Mouse (Mus musculus) MEL (cell line): ENCODE results near the gene Ikzf1.
A peak's percentile ranks its signal among the peaks of the same experiment; 100 is the strongest.

ENCODE experiments used
- CTCF ChIP-seq, 3 experiments: IDR thresholded peaks in 2 of 3; conservative IDR thresholded peaks in 1 of 3; 2 replicates each; pipeline ENCODE4 v1.5.1; 2011 to 2012; ENCODE audit warnings: low read length in 3 of 3, low read depth in 2 of 3, mild to moderate bottlenecking in 2 of 3, improper control_type of control experiment in 1 of 3, inconsistent platforms in 1 of 3, mixed read lengths in 1 of 3, moderate library complexity in 1 of 3; ENCODE audit not compliant: control insufficient read depth in 1 of 3, insufficient read depth in 1 of 3, poor library complexity in 1 of 3, severe bottlenecking in 1 of 3
- E2F4 ChIP-seq: IDR thresholded peaks from 2 replicates; pipeline ENCODE4 v1.6.1; 2011; ENCODE audit warnings: low read depth, low read length, improper control_type of control experiment, borderline replicate concordance
- EP300 ChIP-seq, 2 experiments: IDR thresholded peaks; 2 replicates each; pipeline ENCODE4 v1.6.1; 2011; ENCODE audit warnings: improper control_type of control experiment in 2 of 2, low read length in 2 of 2, low read depth in 1 of 2, mild to moderate bottlenecking in 1 of 2
- ETS1 ChIP-seq: IDR thresholded peaks from 2 replicates; pipeline ENCODE4 v1.6.1; 2012; ENCODE audit warnings: low read depth, mild to moderate bottlenecking, inconsistent platforms, low read length, improper control_type of control experiment, moderate library complexity
- GATA1 ChIP-seq: IDR thresholded peaks from 2 replicates; pipeline ENCODE4 v1.6.1; 2011; ENCODE audit warnings: low read depth, low read length, improper control_type of control experiment
- MAFK ChIP-seq: IDR thresholded peaks from 2 replicates; pipeline ENCODE4 v1.6.1; 2011; ENCODE audit warnings: low read depth, mild to moderate bottlenecking, low read length, improper control_type of control experiment, borderline replicate concordance
- MYB ChIP-seq: IDR thresholded peaks from 2 replicates; pipeline ENCODE4 v1.6.1; 2011; ENCODE audit warnings: mild to moderate bottlenecking, low read depth, low read length, improper control_type of control experiment
- NRF1 ChIP-seq: IDR thresholded peaks from 2 replicates; pipeline ENCODE4 v1.6.1; 2014; ENCODE audit warnings: low read depth, mild to moderate bottlenecking, inconsistent platforms, low read length, improper control_type of control experiment, moderate library complexity; ENCODE audit not compliant: poor library complexity, insufficient read depth, severe bottlenecking
- POLR2A ChIP-seq, 2 experiments: IDR thresholded peaks; 2 replicates each; pipeline ENCODE4 v1.6.1; 2011 to 2012; ENCODE audit warnings: low read length in 2 of 2, mild to moderate bottlenecking in 2 of 2, control low read depth in 1 of 2, improper control_type of control experiment in 1 of 2, low read depth in 1 of 2, moderate library complexity in 1 of 2; ENCODE audit not compliant: control insufficient read depth in 1 of 2, insufficient read depth in 1 of 2, poor library complexity in 1 of 2
- ZMIZ1 ChIP-seq: IDR thresholded peaks from 2 replicates; pipeline ENCODE4 v1.6.1; 2012; ENCODE audit warnings: low read depth, mild to moderate bottlenecking, inconsistent platforms, low read length, improper control_type of control experiment, moderate library complexity

GRCm38 (mm10) chr11:11691324-11692058, 6.7 kb downstream of the Ikzf1 start:
- TF ChIP-seq E2F4 (no peak), ZMIZ1 (peak; percentile 24; the same call in 1 of the 2 replicates), GATA1 (peak; percentile 2), CTCF (IDR thresholded peaks at IDR 0.05 in 2 of 3, conservative IDR thresholded peaks at IDR 0.05 in 1 of 3; ENCODE audit: control insufficient read depth in 1 of 3, insufficient read depth in 1 of 3, low read depth in 2 of 3, low read length in 3 of 3, poor library complexity in 1 of 3, severe bottlenecking in 1 of 3) (no peak), ETS1 (peak; percentile 83), MYB (peak; percentile 57; the same call in 1 of the 2 replicates), POLR2A (IDR thresholded peaks at IDR 0.05; ENCODE audit: control insufficient read depth in 1 of 2, insufficient read depth in 1 of 2, low read depth in 1 of 2, low read length in 2 of 2, poor library complexity in 1 of 2) (peak in 1 of 2 experiments; percentile 62; a peak in 2 of 4 replicates), NRF1 (no peak), MAFK (no peak), EP300 (IDR thresholded peaks at IDR 0.05; ENCODE audit: low read depth in 1 of 2, low read length in 2 of 2) (peak; percentile 58 to 59)
